Mouse (Mus musculus) midbrain, embryonic 16.5 days (tissue): ENCODE measurements at regions not wholly inside any gene's neighbourhood (a gene's known extent, or its start where the extent isn't known, plus 50 kb on each side); places are given as distances from the start of the nearest gene placed in this dataset.
A peak's percentile ranks its signal among the peaks of the same experiment; 100 is the strongest.

Experiments used
- ATAC-seq: fragments of 200-750 bp; cut with Nextera tagmentation; 2 replicates; pipeline ENCODE4 v1.8.0; 2017; ENCODE audit warnings: moderate TSS enrichment
- H3K27ac ChIP-seq: fragments of 300-500 bp; sonication (generic); 2 replicates; pipeline ENCODE4 v1.5.1; 2014; ENCODE audit warnings: mild to moderate bottlenecking, low read length, mixed read lengths
- H3K27me3 ChIP-seq: fragments of 300-500 bp; sonication (generic); 2 replicates; pipeline ENCODE4 v1.6.1; 2014; ENCODE audit warnings: low read depth, low read length, mixed read lengths; ENCODE audit not compliant: control insufficient read depth, insufficient read depth
- H3K36me3 ChIP-seq: fragments of 300-500 bp; sonication (generic); 2 replicates; pipeline ENCODE4 v1.6.1; 2014; ENCODE audit warnings: mild to moderate bottlenecking, low read length, moderate library complexity, mixed read lengths; ENCODE audit not compliant: control insufficient read depth, insufficient read depth
- H3K4me1 ChIP-seq: fragments of 300-500 bp; sonication (generic); 2 replicates; pipeline ENCODE4 v1.6.1; 2014; ENCODE audit warnings: mild to moderate bottlenecking, low read length, mixed read lengths; ENCODE audit not compliant: control insufficient read depth, insufficient read depth
- H3K4me2 ChIP-seq: fragments of 300-500 bp; sonication (generic); 2 replicates; pipeline ENCODE4 v1.6.1; 2014; ENCODE audit warnings: mild to moderate bottlenecking, low read length, mixed read lengths
- H3K4me3 ChIP-seq: fragments of 300-500 bp; sonication (generic); 2 replicates; pipeline ENCODE4 v1.5.1; 2014; ENCODE audit warnings: low read depth, mild to moderate bottlenecking, low read length, moderate library complexity, mixed read lengths
- H3K9ac ChIP-seq: fragments of 300-500 bp; sonication (generic); 2 replicates; pipeline ENCODE4 v1.6.1; 2014; ENCODE audit warnings: low read depth, low read length, mixed read lengths
- H3K9me3 ChIP-seq: fragments of 300-500 bp; sonication (generic); replicated peaks from 2 replicates; pipeline ENCODE4 v1.6.1; 2014; ENCODE audit warnings: mild to moderate bottlenecking, low read length, mixed read lengths; ENCODE audit not compliant: control insufficient read depth, poor library complexity, severe bottlenecking
- WGBS: fragments of 180-500 bp; shearing (Covaris S2); extraction: QIAGEN DNeasy Blood & Tissue Kit; methylation state at CpG from one replicate; pipeline ENCODE4 v1.1.7; 2014; 5-methylcytosine and 5-hydroxymethylcytosine counted together

- no peaks in the 10 kb centered on the region for H3K36me3 ChIP-seq
- H3K9ac ChIP-seq: no peak overlapping the region
- H3K27me3 ChIP-seq: no peaks in the 10 kb centered on the region
- 0 out of 2 replicates have a peak, but pooled peaks cover 3% of the 10 kb centered on the region for H3K4me1 ChIP-seq
- H3K4me3 ChIP-seq: no peak overlapping the region
- H3K4me2 ChIP-seq: no peak overlapping the region
- H3K9me3 ChIP-seq: no peaks in the 10 kb centered on the region
- WGBS: 66% methylated on average over 8 of the region's 8 CpGs
- no peak overlapping the region for H3K27ac ChIP-seq
- ATAC-seq: no peak
Measured at GRCm38 (mm10) chr8:53869997-53870596, 207.3 kb upstream of the Vegfc start.

- Histone ChIP-seq H3K4me2 (no peak overlapping the region), H3K4me1 (0 out of 2 replicates have a peak, but pooled peaks cover 3% of the 10 kb centered on the region), H3K9me3 (no peaks in the 10 kb centered on the region), H3K27me3 (no peaks in the 10 kb centered on the region), H3K4me3 (no peak overlapping the region), H3K9ac (no peak overlapping the region), H3K36me3 (no peaks in the 10 kb centered on the region), H3K27ac (no peak overlapping the region)
- ATAC-seq: 0 out of 2 replicates have a peak, but pooled peaks have one; percentile 58
- 22% methylated on average over 4 of the region's 4 CpGs for WGBS
Measured at GRCm38 (mm10) chr8:53872033-53872619, 205.3 kb upstream of the Vegfc start.

DNA sequence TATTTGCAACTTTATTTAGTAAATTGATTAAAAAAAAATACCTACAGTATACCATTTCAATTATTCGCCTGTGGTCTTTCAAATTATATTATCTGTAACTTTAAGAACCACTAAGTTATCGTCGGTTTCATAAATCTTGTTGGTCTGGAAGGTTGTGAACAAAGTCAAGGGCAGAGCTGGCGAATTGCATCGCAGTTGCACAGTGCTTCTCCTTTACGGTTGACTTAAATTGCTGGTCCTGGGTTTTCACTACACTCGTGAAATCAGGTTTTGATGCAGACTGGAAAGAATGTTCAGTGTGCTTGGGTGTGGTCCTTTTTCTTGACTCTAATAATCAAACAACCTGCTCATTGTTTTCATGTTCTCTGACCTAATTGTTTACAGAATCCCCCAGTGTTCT lies 198.6 kb upstream of the Vegfc start:
- Histone ChIP-seq H3K27ac (no peak overlapping the region), H3K36me3 (no peaks in the 10 kb centered on the region), H3K9me3 (no peaks in the 10 kb centered on the region), H3K4me1 (no peaks in the 10 kb centered on the region), H3K27me3 (no peaks in the 10 kb centered on the region), H3K4me2 (no peak overlapping the region), H3K9ac (no peak overlapping the region), H3K4me3 (no peak overlapping the region)
- no peak for ATAC-seq
- 89% methylated on average over 7 of the region's 7 CpGs for WGBS

DNA sequence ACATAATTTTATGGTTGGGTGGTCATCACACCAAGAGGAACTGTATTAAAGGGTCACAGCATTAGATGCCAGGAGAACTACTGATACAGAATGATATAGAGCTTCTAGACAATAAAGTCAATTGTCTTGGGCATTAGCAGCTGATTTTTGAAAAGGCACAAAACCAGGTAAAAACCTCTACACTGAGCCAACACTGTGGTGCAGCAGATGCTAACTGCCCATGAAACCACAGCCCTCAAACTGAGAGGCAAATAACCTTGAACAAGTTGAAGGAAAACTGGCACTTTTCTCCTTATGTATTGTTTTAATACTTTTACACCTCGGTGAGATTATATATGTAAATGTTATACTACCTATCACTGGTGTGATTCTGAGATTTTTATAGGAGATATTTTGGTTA lies 195.9 kb upstream of the Vegfc start:
- no peaks in the 10 kb centered on the region for H3K9me3 ChIP-seq
- H3K4me1 ChIP-seq: no peaks in the 10 kb centered on the region
- H3K4me2 ChIP-seq: no peak overlapping the region
- no peak overlapping the region for H3K9ac ChIP-seq
- 80% methylated on average over 1 of the region's 1 CpGs for WGBS
- no peak overlapping the region for H3K4me3 ChIP-seq
- H3K27ac ChIP-seq: no peak overlapping the region
- H3K36me3 ChIP-seq: no peaks in the 10 kb centered on the region
- ATAC-seq: no peak
- H3K27me3 ChIP-seq: no peaks in the 10 kb centered on the region

GRCm38 (mm10) chr8:53892205-53892710 lies 185.1 kb upstream of the Vegfc start:
- no peaks in the 10 kb centered on the region for H3K27me3 ChIP-seq
- no peaks in the 10 kb centered on the region for H3K9me3 ChIP-seq
- no peak overlapping the region for H3K4me3 ChIP-seq
- WGBS: 82% methylated on average over 4 of the region's 4 CpGs
- no peak overlapping the region for H3K27ac ChIP-seq
- no peak overlapping the region for H3K4me2 ChIP-seq
- no peak overlapping the region for H3K9ac ChIP-seq
- no peaks in the 10 kb centered on the region for H3K36me3 ChIP-seq
- no peak for ATAC-seq
- no peaks in the 10 kb centered on the region for H3K4me1 ChIP-seq

- ATAC-seq: no peak
Measured at GRCm38 (mm10) chr8:53892770-53893169, 184.6 kb upstream of the Vegfc start.

GRCm38 (mm10) chr8:53922343-53922742 lies 155.1 kb upstream of the Vegfc start:
- no peaks in the 10 kb centered on the region for H3K9me3 ChIP-seq
- H3K4me3 ChIP-seq: no peak overlapping the region
- H3K9ac ChIP-seq: no peak overlapping the region
- H3K27ac ChIP-seq: no peak overlapping the region
- H3K4me1 ChIP-seq: no peaks in the 10 kb centered on the region
- ATAC-seq: no peak
- no peaks in the 10 kb centered on the region for H3K27me3 ChIP-seq
- no peak overlapping the region for H3K4me2 ChIP-seq
- no peaks in the 10 kb centered on the region for H3K36me3 ChIP-seq
- 83% methylated on average over 4 of the region's 4 CpGs for WGBS

More at GRCm38 (mm10) chr8:53892770-53893169, 184.6 kb upstream of the Vegfc start:
- Histone ChIP-seq H3K27me3 (no peaks in the 10 kb centered on the region), H3K9ac (no peak overlapping the region), H3K27ac (no peak overlapping the region), H3K4me3 (no peak overlapping the region), H3K4me2 (no peak overlapping the region), H3K9me3 (no peaks in the 10 kb centered on the region), H3K36me3 (no peaks in the 10 kb centered on the region), H3K4me1 (no peaks in the 10 kb centered on the region)
- whole genome bisulfite sequencing: 70% methylated on average over 3 of the region's 3 CpGs

DNA sequence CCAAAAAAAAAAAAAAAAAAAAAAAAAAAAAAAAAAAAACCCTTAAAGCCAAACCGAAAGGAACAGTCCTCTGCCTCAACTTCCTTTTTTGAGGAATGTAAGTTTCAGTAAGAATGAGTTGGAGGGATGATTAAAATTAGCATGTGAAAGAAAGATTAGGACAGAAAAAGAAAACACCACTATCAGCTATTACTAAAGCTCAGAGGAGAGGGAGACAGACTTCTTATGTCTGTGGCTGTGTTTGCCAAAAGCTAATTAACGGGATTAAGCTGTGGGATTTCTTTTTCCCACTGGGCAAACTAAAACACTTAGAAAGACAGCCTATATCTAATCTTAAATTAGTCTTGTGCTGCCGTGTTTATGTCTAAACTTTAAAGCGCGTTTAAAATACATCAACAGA lies 146.7 kb upstream of the Vegfc start:
- Histone ChIP-seq H3K9ac (no peak overlapping the region), H3K4me2 (no peak overlapping the region), H3K36me3 (no peaks in the 10 kb centered on the region), H3K4me1 (no peaks in the 10 kb centered on the region), H3K27me3 (no peaks in the 10 kb centered on the region), H3K4me3 (no peak overlapping the region), H3K9me3 (no peaks in the 10 kb centered on the region), H3K27ac (no peak overlapping the region)
- 20% methylated on average over 5 of the region's 5 CpGs for WGBS
- ATAC-seq: no peak

GRCm38 (mm10) chr8:53938392-53938791 lies 139.0 kb upstream of the Vegfc start:
- ATAC-seq: no peak
- H3K4me3 ChIP-seq: no peak overlapping the region

More at GRCm38 (mm10) chr8:53938392-53938791, 139.0 kb upstream of the Vegfc start:
- no peaks in the 10 kb centered on the region for H3K36me3 ChIP-seq
- H3K4me2 ChIP-seq: no peak overlapping the region
- H3K27ac ChIP-seq: no peak overlapping the region
- no peaks in the 10 kb centered on the region for H3K27me3 ChIP-seq
- H3K9me3 ChIP-seq: no peaks in the 10 kb centered on the region
- H3K4me1 ChIP-seq: no peaks in the 10 kb centered on the region
- H3K9ac ChIP-seq: no peak overlapping the region
